Mouse (Mus musculus) urinary bladder, postnatal 0 days (tissue): Measurements from ENCODE around the gene Eif2s3x. TPM values are rescaled to one million over a fixed set of nuclear protein-coding genes. Genes with fewer than 3 reads are reported as not detected.

ENCODE experiments used
- polyA plus RNA-seq: library from polyadenylated mRNA; unstranded; fragments of >200 nt; fragmentation: Nextera tagmentation; extraction: Ambion mirVana; gene quantifications from 2 replicates; pipeline ENCODE4 v1.2.1, GENCODE M21; 2015

Eif2s3x gene
- 30.0 and 38.1 TPM in 2 replicates for polyA plus RNA-seq

DNA sequence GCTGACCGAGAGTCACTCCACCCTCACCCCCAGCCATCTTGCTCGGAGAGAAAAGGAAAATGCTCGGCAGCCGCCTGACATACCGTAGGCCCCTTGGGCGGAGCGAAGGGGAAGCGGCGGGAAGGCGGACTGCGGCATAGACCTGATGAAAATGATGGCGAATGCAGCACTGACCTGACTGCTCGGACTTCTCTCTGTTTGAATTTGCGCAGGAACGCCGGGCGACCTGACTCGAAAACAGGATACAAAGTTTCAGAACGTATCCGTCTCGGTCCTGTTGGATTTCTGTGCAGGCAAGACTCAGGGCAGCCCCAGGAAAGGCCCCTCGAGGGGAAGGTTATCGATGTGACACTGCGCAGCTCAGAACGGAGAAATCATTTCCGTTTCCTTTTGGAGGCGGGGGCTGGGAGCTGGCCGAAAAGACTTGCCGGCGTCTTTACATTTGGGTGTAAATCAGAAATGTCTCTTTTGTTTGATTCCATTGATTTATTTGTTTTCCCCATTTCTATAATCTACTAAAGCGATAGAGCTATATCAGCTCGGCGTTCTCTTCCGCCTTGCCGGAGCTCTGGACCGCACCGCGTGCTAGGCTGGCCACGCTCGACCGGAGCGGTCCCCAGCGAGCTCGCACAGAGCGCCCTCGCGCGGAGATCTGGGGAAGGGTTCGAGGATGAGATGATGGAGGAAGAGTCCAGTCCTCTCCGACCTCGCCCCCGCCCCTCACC, at the start of gene Eif2s3x:
TSS of gene Eif2s3x (minus strand) at position 266 of the 725 bp plus-strand sequence.

DNA sequence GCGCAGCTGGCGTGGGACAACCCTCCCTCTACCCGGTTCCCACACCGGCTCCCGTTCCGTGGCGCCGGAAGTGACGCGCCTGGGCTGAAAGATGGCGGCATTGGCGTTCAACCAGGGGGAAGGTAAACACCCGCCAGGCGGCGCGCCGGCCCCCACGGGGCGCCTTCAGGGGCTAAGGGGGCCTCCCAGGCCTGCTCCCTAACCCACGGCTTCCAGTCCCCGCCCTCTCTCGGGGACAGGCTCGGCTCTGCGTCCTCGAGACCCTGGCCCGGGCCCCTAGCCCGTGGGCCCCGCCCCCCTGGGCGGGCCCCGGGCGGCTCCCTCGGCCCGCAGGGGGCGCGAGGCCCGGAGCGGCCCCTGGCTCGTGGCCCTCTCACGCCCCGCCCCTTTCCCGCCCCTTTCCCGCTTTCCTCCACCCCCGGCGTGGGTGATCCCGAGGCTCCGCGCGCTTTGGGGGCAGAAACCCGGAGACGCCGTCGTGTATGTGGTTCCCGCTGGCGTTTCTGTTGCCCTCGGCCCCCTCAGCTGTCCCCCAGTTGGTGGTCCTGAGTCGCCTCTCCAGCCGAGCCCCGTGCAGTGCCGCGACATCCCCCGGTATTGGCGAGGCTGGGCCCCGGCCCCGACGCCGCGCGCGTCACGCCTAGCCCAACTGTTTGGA, 22.0 kb upstream of the Eif2s3x start, which contains the start of gene Klhl15:
TSS of gene Klhl15 (plus strand) at position 68 of the 658 bp plus-strand sequence.

Other genes with a start within 250 kb of the Eif2s3x start
- not detected in 2 replicates for gene AU015836, start 244.2 kb downstream of the Eif2s3x start, polyA plus RNA-seq
- 14.7 and 18.4 TPM in 2 replicates for gene Zfx, start 89.2 kb downstream of the Eif2s3x start, polyA plus RNA-seq
- 5.5 and 6.0 TPM in 2 replicates for gene Klhl15, start 21.7 kb upstream of the Eif2s3x start, polyA plus RNA-seq
- gene Fam90a1b, start 153.9 kb upstream of the Eif2s3x start, polyA plus RNA-seq = not detected in 2 replicates
- 50.9 and 61.1 TPM in 2 replicates for gene Apoo, start 154.3 kb upstream of the Eif2s3x start, polyA plus RNA-seq